Mouse (Mus musculus) heart, embryonic 13.5 days (tissue): ENCODE results near the gene Lpo. TPM values are rescaled to one million over a fixed set of nuclear protein-coding genes. Genes with fewer than 3 reads are reported as not detected.

ENCODE experiments used
- ATAC-seq: fragments of 200-750 bp; cut with Nextera tagmentation; 2 replicates; pipeline ENCODE4 v1.8.0; 2017; ENCODE audit warnings: moderate TSS enrichment; ENCODE audit not compliant: insufficient number of reproducible peaks, low FRiP score, low TSS enrichment; ENCODE audit errors: extremely low read depth
- H3K27ac ChIP-seq: fragments of 300-500 bp; sonication (generic); replicated peaks from 2 replicates; pipeline ENCODE4 v1.5.1; 2015; ENCODE audit warnings: moderate library complexity, mild to moderate bottlenecking, inconsistent platforms
- H3K27me3 ChIP-seq: fragments of 300-500 bp; sonication (generic); replicated peaks from 2 replicates; pipeline ENCODE4 v1.6.1; 2015; ENCODE audit warnings: mild to moderate bottlenecking, inconsistent platforms
- H3K36me3 ChIP-seq: fragments of 300-500 bp; sonication (generic); 2 replicates; pipeline ENCODE4 v1.6.1; 2015; ENCODE audit warnings: mild to moderate bottlenecking, inconsistent platforms
- H3K4me1 ChIP-seq: fragments of 300-500 bp; sonication (generic); 2 replicates; pipeline ENCODE4 v1.6.1; 2015; ENCODE audit warnings: inconsistent platforms
- H3K4me2 ChIP-seq: fragments of 300-500 bp; sonication (generic); 2 replicates; pipeline ENCODE4 v1.6.1; 2015; ENCODE audit warnings: inconsistent platforms, mild to moderate bottlenecking, moderate library complexity
- H3K4me3 ChIP-seq: fragments of 300-500 bp; sonication (generic); 2 replicates; pipeline ENCODE4 v1.5.1; 2015; ENCODE audit warnings: moderate library complexity, mild to moderate bottlenecking, inconsistent platforms
- H3K9ac ChIP-seq: fragments of 300-500 bp; sonication (generic); 2 replicates; pipeline ENCODE4 v1.6.1; 2015; ENCODE audit warnings: inconsistent platforms, mild to moderate bottlenecking, moderate library complexity
- H3K9me3 ChIP-seq: fragments of 300-500 bp; sonication (generic); 2 replicates; pipeline ENCODE4 v1.6.1; 2016; ENCODE audit warnings: inconsistent platforms
- WGBS: fragments of 180-500 bp; shearing (Covaris S2); methylation state at CpG from one replicate; pipeline ENCODE4 v1.1.7; 2015; ENCODE audit warnings: mixed read lengths; 5-methylcytosine and 5-hydroxymethylcytosine counted together
- polyA plus RNA-seq: library from polyadenylated mRNA; unstranded; fragments of >200 nt; fragmentation: Nextera tagmentation; extraction: Ambion mirVana; gene quantifications from 2 replicates; pipeline ENCODE4 v1.2.1, GENCODE M21; 2015

Lpo gene
- polyA plus RNA-seq, 1 experiment from 2014 or later, result not detected

DNA sequence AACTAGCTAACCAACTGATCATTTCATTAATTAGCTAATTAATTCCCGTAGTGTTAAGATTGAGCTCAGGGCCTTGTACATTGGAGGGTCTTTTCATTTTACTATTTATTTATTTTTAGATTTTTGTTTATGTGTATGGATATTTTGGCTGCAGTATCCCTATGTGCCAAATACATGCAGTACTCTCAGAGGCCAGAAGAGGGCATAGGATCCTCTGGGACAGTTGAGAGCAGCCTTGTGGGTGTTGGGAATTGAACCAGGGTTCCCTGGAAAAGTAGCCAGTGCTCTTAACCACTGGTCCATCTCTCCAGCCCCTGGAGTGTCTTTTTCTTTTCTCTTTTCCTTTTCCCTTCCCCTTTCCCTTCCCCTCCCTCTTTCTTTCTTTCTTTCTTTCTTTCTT is 22.6 kb downstream of the Lpo start:
- 58% methylated on average over 1 of the region's 1 CpGs for WGBS

GRCm38 (mm10) chr11:87802621-87803020 is 25.5 kb downstream of the Lpo start:
- Histone ChIP-seq H3K4me1 (no peaks in the 10 kb centered on the region), H3K36me3 (no peaks in the 10 kb centered on the region), H3K4me2 (no peak overlapping the region), H3K27ac (no peak overlapping the region), H3K4me3 (no peak overlapping the region), H3K9me3 (no peaks in the 10 kb centered on the region), H3K9ac (no peak overlapping the region), H3K27me3 (peaks cover 25% of the 10 kb centered on the region)
- 39% methylated on average over 14 of the region's 14 CpGs for WGBS
- ATAC-seq, result no peak

More for the DNA sequence above, 22.6 kb downstream of the Lpo start:
- Histone ChIP-seq H3K36me3 (no peaks in the 10 kb centered on the region), H3K4me3 (no peak overlapping the region), H3K9ac (no peak overlapping the region), H3K27ac (no peak overlapping the region), H3K27me3 (peaks cover 33% of the 10 kb centered on the region), H3K4me2 (no peak overlapping the region), H3K4me1 (no peaks in the 10 kb centered on the region), H3K9me3 (no peaks in the 10 kb centered on the region)
- no peak for ATAC-seq

DNA sequence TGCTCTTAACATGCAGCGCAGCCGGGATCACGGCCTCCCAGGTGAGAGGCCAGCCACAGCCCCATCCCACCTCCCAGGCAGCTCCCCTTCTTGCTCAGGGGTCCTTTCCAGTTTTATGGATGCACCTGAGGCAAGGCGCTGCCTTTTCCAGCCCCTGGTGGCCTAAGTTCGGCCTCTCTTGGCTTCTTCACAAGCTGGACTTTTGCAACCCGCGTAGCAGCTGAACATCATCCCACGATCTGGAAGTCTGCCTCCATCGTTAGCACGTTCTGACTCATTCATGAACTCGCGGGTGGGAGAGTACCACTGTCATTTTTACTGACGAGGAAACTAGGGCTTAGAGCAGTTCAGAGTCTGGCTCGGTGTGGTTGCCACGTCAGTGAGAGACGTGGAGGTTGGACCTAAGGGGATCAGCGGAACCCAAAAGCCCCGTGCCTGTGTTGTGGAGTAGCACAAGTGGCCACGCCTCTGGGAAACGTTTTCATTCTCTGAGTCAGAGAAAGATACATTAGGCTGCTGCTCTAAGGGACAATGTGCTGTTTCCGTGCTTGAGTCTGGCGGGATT is 26.3 kb downstream of the Lpo start:
- Histone ChIP-seq H3K9ac (no peak overlapping the region), H3K4me1 (no peaks in the 10 kb centered on the region), H3K36me3 (no peaks in the 10 kb centered on the region), H3K27ac (no peak overlapping the region), H3K9me3 (no peaks in the 10 kb centered on the region), H3K27me3 (peaks cover 32% of the 10 kb centered on the region), H3K4me3 (no peak overlapping the region), H3K4me2 (no peak overlapping the region)
- 77% methylated on average over 22 of the region's 22 CpGs for WGBS
- no peak for ATAC-seq

- Histone ChIP-seq H3K4me3 (no peak within 1 kb of the TSS), H3K27ac (no peak within 1 kb of the TSS), H3K4me1 (no peaks in the 10 kb centered on the region), H3K4me2 (no peak within 1 kb of the TSS), H3K9me3 (no peaks in the 10 kb centered on the region), H3K27me3 (peaks cover 6% of the 10 kb centered on the region; the same call in 1 of the 2 replicates), H3K36me3 (no peaks in the 10 kb centered on the region), H3K9ac (no peak within 1 kb of the TSS)
- 36% methylated on average over 3 of the region's 3 CpGs for WGBS
- no peak for ATAC-seq
Observed at GRCm38 (mm10) chr11:87793460-87793859, 34.6 kb downstream of the Lpo start, which contains the start of gene Mpo. TSS of gene Mpo (plus strand) at chr11:87793581.

DNA sequence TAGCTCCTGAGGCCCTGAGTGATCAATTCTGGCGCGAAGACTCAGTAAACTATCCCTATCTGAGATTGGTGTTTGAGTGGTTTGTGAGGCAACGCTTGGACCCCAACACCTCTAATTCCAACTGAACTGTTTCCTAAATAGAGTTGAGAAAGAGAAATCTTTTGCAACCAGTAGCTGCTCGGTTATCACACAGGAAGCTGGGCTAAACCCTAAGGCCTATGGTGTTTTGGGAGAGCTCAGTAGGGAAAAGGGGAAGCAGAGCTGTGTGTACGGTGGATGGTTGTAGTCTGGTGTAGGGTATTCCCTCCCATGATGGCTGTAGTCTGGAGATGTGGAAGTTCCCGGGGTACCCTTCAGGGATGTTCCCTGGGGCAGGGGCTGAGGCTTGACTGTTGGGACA is 38.0 kb downstream of the Lpo start:
- WGBS, result 73% methylated on average over 6 of the region's 6 CpGs
- Histone ChIP-seq H3K4me2 (no peak overlapping the region), H3K27ac (no peak overlapping the region), H3K9me3 (no peaks in the 10 kb centered on the region), H3K9ac (no peak overlapping the region), H3K36me3 (no peaks in the 10 kb centered on the region), H3K4me1 (no peaks in the 10 kb centered on the region), H3K27me3 (peaks cover 13% of the 10 kb centered on the region; the same call in 1 of the 2 replicates), H3K4me3 (no peak overlapping the region)
- no peak for ATAC-seq

DNA sequence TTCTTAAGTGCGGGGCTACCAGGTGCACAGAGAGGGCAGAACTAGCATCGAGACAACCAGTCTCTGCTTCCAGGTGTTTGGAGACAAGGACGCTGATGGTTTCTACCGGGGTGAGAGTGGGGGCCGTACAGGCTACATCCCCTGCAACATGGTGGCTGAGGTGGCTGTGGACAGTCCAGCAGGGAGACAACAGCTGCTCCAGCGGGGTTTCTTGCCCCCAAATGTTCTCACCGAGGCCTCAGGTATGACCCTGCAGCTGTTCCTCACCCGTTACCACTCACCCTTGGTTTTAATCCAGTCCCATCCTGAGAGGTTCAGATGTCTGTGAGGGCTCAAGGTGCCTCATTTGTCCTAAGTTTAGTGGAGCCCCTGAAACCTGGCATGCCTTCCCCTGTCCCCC is 48.0 kb downstream of the Lpo start:
- Histone ChIP-seq H3K27ac (no peak overlapping the region), H3K36me3 (no peaks in the 10 kb centered on the region), H3K4me2 (no peak overlapping the region), H3K9me3 (no peaks in the 10 kb centered on the region), H3K4me1 (peaks cover 16% of the 10 kb centered on the region), H3K9ac (no peak overlapping the region), H3K4me3 (no peak overlapping the region), H3K27me3 (peaks cover 76% of the 10 kb centered on the region)
- no peak for ATAC-seq
- 74% methylated on average over 8 of the region's 8 CpGs for WGBS

DNA sequence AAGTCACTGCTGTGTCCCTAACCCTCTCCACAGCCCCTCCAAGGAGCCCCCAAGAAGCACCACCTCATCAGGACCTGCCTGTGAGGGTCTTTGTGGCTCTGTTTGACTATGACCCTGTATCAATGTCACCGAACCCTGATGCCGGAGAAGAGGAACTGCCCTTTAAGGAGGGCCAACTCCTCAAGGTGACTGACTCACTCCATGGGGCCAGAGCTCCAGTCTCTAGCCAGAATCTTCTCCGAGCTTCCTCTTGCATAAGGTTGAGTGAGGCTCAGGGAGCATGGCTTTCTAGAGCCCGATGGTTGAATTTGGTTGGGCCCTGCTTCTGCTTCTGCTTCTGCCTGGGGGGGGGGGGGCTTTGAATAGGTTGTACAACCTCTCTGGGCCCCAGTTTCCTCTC is 48.7 kb downstream of the Lpo start:
- Histone ChIP-seq H3K4me2 (no peak overlapping the region), H3K27me3 (peaks cover 83% of the 10 kb centered on the region), H3K9ac (no peak overlapping the region), H3K9me3 (no peaks in the 10 kb centered on the region), H3K36me3 (no peaks in the 10 kb centered on the region), H3K4me3 (no peak overlapping the region), H3K4me1 (peaks cover 16% of the 10 kb centered on the region), H3K27ac (no peak overlapping the region)
- 81% methylated on average over 4 of the region's 4 CpGs for WGBS
- no peak for ATAC-seq

GRCm38 (mm10) chr11:87778915-87779314 is 49.2 kb downstream of the Lpo start:
- WGBS, result 33% methylated on average over 12 of the region's 12 CpGs
- peaks cover 83% of the 10 kb centered on the region for H3K27me3 ChIP-seq

DNA sequence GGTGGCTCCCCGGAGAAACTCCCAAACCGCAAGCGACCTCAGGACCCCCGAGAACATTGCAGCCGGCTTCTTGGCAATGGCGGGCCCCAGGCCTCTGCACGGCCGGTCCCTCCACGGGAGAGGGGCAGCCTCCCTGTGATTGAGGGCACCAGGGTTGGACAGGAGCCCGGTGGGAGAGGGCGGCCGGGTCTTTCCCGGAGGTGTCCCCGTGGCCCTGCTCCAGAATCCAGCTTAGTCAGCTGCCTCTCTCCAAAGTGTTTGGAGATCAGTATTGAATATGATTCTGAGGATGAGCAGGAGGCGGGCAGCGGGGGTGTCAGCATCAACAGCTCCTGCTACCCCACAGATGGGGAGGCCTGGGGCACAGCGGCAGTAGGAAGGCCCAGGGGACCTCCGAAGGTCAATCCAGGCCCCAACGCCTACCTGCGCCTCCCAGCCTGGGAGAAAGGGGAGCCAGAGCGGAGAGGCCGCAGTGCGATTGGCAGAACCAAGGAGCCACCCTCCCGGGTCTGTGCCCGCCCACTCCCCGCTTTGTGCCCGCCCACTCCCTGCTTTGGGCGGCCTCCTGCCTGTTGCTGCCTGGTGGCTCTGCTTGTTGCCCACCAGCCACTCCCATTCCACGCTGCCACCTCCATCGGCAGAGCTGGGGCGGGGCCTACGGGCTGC is 49.9 kb downstream of the Lpo start:
- Histone ChIP-seq H3K9ac (peak overlapping the region; percentile 79), H3K9me3 (no peaks in the 10 kb centered on the region), H3K4me1 (peaks cover 16% of the 10 kb centered on the region), H3K4me3 (peak overlapping the region; percentile 53), H3K27ac (no peak overlapping the region), H3K36me3 (no peaks in the 10 kb centered on the region), H3K4me2 (peak overlapping the region; percentile 78), H3K27me3 (peaks cover 83% of the 10 kb centered on the region)
- WGBS, result 7% methylated on average over 27 of the region's 32 CpGs
- ATAC-seq, result no peak

More at GRCm38 (mm10) chr11:87778915-87779314, 49.2 kb downstream of the Lpo start:
- ATAC-seq, result no peak
- peaks cover 16% of the 10 kb centered on the region for H3K4me1 ChIP-seq
- no peaks in the 10 kb centered on the region for H3K9me3 ChIP-seq
- H3K4me2 ChIP-seq, result peak overlapping the region; percentile 78
- peak overlapping the region; percentile 79 for H3K9ac ChIP-seq
- no peak overlapping the region for H3K27ac ChIP-seq
- H3K4me3 ChIP-seq, result peak overlapping the region; percentile 53
- H3K36me3 ChIP-seq, result no peaks in the 10 kb centered on the region

GRCm38 (mm10) chr11:87772354-87772753 is 55.7 kb downstream of the Lpo start:
- ATAC-seq, result no peak
- Histone ChIP-seq H3K9ac (no peak overlapping the region), H3K4me1 (no peaks in the 10 kb centered on the region), H3K9me3 (no peaks in the 10 kb centered on the region), H3K36me3 (no peaks in the 10 kb centered on the region), H3K27me3 (peaks cover 73% of the 10 kb centered on the region), H3K4me3 (no peak overlapping the region), H3K27ac (no peak overlapping the region), H3K4me2 (no peak overlapping the region)
- 77% methylated on average over 3 of the region's 3 CpGs for WGBS

GRCm38 (mm10) chr11:87770989-87771388 is 57.1 kb downstream of the Lpo start:
- WGBS, result 35% methylated on average over 3 of the region's 3 CpGs
- Histone ChIP-seq H3K4me1 (no peaks in the 10 kb centered on the region), H3K4me2 (no peak overlapping the region), H3K4me3 (no peak overlapping the region), H3K9ac (no peak overlapping the region), H3K27ac (no peak overlapping the region), H3K27me3 (peaks cover 73% of the 10 kb centered on the region), H3K36me3 (no peaks in the 10 kb centered on the region), H3K9me3 (no peaks in the 10 kb centered on the region)
- no peak for ATAC-seq

DNA sequence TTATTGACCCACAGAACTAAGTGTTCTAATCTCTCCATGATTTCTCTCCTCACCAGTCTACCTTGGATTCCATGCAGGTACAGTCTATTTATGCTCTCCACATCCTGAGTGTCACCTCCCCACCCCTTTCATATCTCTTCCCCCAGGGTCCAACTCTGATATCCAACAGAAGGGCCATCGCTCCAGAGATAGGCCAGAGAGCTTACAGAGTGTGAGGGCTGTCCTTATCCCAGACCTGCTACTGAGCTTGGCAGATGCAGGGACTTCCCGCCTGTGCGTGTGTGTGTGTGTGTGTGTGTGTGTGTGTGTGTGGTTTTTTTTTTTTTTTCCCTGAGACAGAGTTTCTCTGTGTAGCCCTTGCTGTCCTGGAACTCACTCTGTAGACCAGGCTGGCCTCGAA is 59.3 kb downstream of the Lpo start:
- H3K4me1 ChIP-seq, result peaks cover 10% of the 10 kb centered on the region
- WGBS, result 63% methylated on average over 4 of the region's 4 CpGs
- no peak overlapping the region for H3K4me2 ChIP-seq
- ATAC-seq, result no peak
- H3K27ac ChIP-seq, result no peak overlapping the region
- H3K27me3 ChIP-seq, result peaks cover 81% of the 10 kb centered on the region
- no peak overlapping the region for H3K4me3 ChIP-seq
- no peak overlapping the region for H3K9ac ChIP-seq
- no peaks in the 10 kb centered on the region for H3K36me3 ChIP-seq
- no peaks in the 10 kb centered on the region for H3K9me3 ChIP-seq
